Mouse (Mus musculus) kidney, postnatal 4 days (tissue): ENCODE results near the gene Itpripl2.
A peak's percentile ranks its signal among the peaks of the same experiment; 100 is the strongest.

Experiments
- DNase-seq, 2 experiments: peaks; one replicate each; pipeline ENCODE4 v3.0.0; 2021; ENCODE audit warnings: mixed read lengths in 2 of 2

The Itpripl2 gene

DNA sequence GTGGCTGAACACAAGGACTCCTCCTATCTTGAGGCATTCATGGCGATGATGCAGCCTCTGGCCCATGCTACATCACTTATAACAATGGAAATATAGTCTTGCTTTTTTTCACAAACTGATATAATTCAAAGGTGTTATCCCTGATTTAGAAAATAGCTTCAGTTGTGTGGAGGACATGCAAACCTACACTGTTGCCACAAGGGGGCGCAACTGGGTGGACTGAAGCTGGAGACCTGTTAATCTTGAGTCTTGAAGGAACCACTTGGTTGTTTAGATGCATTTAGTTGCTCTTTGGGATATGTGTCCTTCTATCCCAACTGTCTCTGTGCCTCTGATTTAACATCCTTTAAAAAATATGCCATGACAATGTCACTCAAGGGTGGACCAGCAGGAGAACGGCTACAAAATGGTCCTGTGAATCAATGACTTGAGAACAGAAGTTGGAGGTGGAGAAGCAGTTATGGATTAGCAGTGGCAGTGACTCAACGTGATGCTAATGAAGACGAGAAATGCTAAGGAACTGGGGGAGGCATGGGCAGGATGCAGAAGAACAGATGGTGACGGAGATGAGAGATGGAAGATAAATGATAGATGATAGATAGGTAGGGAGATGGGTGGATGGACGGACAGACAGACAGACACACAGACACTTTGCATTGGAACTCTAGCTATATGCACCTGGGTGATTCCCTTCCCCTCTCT, 54.5 kb downstream of the Itpripl2 start:
- peak; percentile 65 to 68 for DNase-seq
